Mouse (Mus musculus): ENCODE results near the gene Nmnat2. TPM values are rescaled to one million over a fixed set of nuclear protein-coding genes. Genes with fewer than 3 reads are reported as not detected.

Gene Nmnat2
- polyA plus RNA-seq, 1 experiment from 2014 or later = 0.89 TPM

GRCm38 (mm10) chr1:153085198-153085597, 130.4 kb downstream of the Nmnat2 start:
- H3K36me3 ChIP-seq = no peaks in the 10 kb centered on the region
- H3K27me3 ChIP-seq = no peaks in the 10 kb centered on the region
- H3K4me1 ChIP-seq (replicated peaks) = peaks cover 8% of the 10 kb centered on the region; the same call in 1 of the 2 replicates
- H3K4me3 ChIP-seq = no peak overlapping the region
- no peak overlapping the region for H3K4me2 ChIP-seq
- ATAC-seq (replicated peaks; ENCODE audit: insufficient number of reproducible peaks, insufficient read depth, low FRiP score, low read depth) = no peak
- no peak overlapping the region for H3K27ac ChIP-seq
- no peak overlapping the region for H3K9ac ChIP-seq
- 74% methylated on average over 5 of the region's 5 CpGs for WGBS
- no peaks in the 10 kb centered on the region for H3K9me3 ChIP-seq (replicated peaks)

- H3K4me2 ChIP-seq = no peak overlapping the region
- H3K9ac ChIP-seq = no peak overlapping the region
- H3K36me3 ChIP-seq = no peaks in the 10 kb centered on the region
- H3K27me3 ChIP-seq = no peaks in the 10 kb centered on the region
- peaks cover 20% of the 10 kb centered on the region for H3K4me1 ChIP-seq (replicated peaks)
- ATAC-seq (replicated peaks; ENCODE audit: insufficient number of reproducible peaks, insufficient read depth, low FRiP score, low read depth) = no peak
- H3K27ac ChIP-seq = no peak overlapping the region
- WGBS = 78% methylated on average over 5 of the region's 5 CpGs
- no peaks in the 10 kb centered on the region for H3K9me3 ChIP-seq (replicated peaks)
- H3K4me3 ChIP-seq = no peak overlapping the region
Measured at GRCm38 (mm10) chr1:153087771-153088170, 133.0 kb downstream of the Nmnat2 start.

GRCm38 (mm10) chr1:153090081-153090480, 135.3 kb downstream of the Nmnat2 start:
- WGBS = 63% methylated on average over 2 of the region's 2 CpGs
- no peaks in the 10 kb centered on the region for H3K27me3 ChIP-seq
- H3K9ac ChIP-seq = no peak overlapping the region
- H3K4me3 ChIP-seq = no peak overlapping the region
- peaks cover 12% of the 10 kb centered on the region for H3K4me1 ChIP-seq (replicated peaks)
- no peaks in the 10 kb centered on the region for H3K9me3 ChIP-seq (replicated peaks)
- H3K4me2 ChIP-seq = no peak overlapping the region
- no peak overlapping the region for H3K27ac ChIP-seq
- no peaks in the 10 kb centered on the region for H3K36me3 ChIP-seq
- ATAC-seq (replicated peaks; ENCODE audit: insufficient number of reproducible peaks, insufficient read depth, low FRiP score, low read depth) = no peak

- Histone ChIP-seq H3K36me3 (no peaks in the 10 kb centered on the region), H3K4me1 (replicated peaks) (peaks cover 12% of the 10 kb centered on the region), H3K9me3 (replicated peaks) (no peaks in the 10 kb centered on the region), H3K9ac (no peak overlapping the region), H3K27ac (no peak overlapping the region), H3K4me2 (no peak overlapping the region), H3K4me3 (no peak overlapping the region), H3K27me3 (no peaks in the 10 kb centered on the region)
- ATAC-seq (replicated peaks; ENCODE audit: insufficient number of reproducible peaks, insufficient read depth, low FRiP score, low read depth) = no peak
- 68% methylated on average over 4 of the region's 4 CpGs for WGBS
Measured at GRCm38 (mm10) chr1:153090807-153091206, 136.0 kb downstream of the Nmnat2 start.

GRCm38 (mm10) chr1:153091438-153092236, 136.8 kb downstream of the Nmnat2 start:
- Histone ChIP-seq H3K4me3 (no peak overlapping the region), H3K4me2 (peak overlapping the region; percentile 10; the same call in 1 of the 2 replicates)

GRCm38 (mm10) chr1:153092237-153092975, 137.6 kb downstream of the Nmnat2 start:
- H3K4me2 ChIP-seq = no peak overlapping the region; the same call in 1 of the 2 replicates
- 52% methylated on average over 5 of the region's 5 CpGs for WGBS
- no peak overlapping the region for H3K4me3 ChIP-seq
- no peaks in the 10 kb centered on the region for H3K36me3 ChIP-seq
- H3K9ac ChIP-seq = no peak overlapping the region
- H3K9me3 ChIP-seq (replicated peaks) = no peaks in the 10 kb centered on the region
- ATAC-seq (replicated peaks; ENCODE audit: insufficient number of reproducible peaks, insufficient read depth, low FRiP score, low read depth) = 0 out of 2 replicates have a peak, but pooled peaks have one; percentile 18
- H3K27me3 ChIP-seq = no peaks in the 10 kb centered on the region
- H3K4me1 ChIP-seq (replicated peaks) = peaks cover 21% of the 10 kb centered on the region
- peak overlapping the region; percentile 23 for H3K27ac ChIP-seq

More at GRCm38 (mm10) chr1:153091438-153092236, 136.8 kb downstream of the Nmnat2 start:
- ATAC-seq (replicated peaks; ENCODE audit: insufficient number of reproducible peaks, insufficient read depth, low FRiP score, low read depth) = 0 out of 2 replicates have a peak, but pooled peaks have one; percentile 50
- H3K9me3 ChIP-seq (replicated peaks) = no peaks in the 10 kb centered on the region
- H3K36me3 ChIP-seq = no peaks in the 10 kb centered on the region
- no peak overlapping the region for H3K9ac ChIP-seq
- H3K4me1 ChIP-seq (replicated peaks) = peaks cover 20% of the 10 kb centered on the region
- H3K27ac ChIP-seq = peak overlapping the region; percentile 23
- WGBS = 27% methylated on average over 9 of the region's 9 CpGs
- H3K27me3 ChIP-seq = no peaks in the 10 kb centered on the region

GRCm38 (mm10) chr1:153093172-153093571, 138.4 kb downstream of the Nmnat2 start:
- ATAC-seq (replicated peaks; ENCODE audit: insufficient number of reproducible peaks, insufficient read depth, low FRiP score, low read depth) = no peak
- no peaks in the 10 kb centered on the region for H3K36me3 ChIP-seq
- no peaks in the 10 kb centered on the region for H3K9me3 ChIP-seq (replicated peaks)
- H3K4me2 ChIP-seq = no peak overlapping the region
- H3K9ac ChIP-seq = no peak overlapping the region
- H3K27me3 ChIP-seq = no peaks in the 10 kb centered on the region
- H3K4me1 ChIP-seq (replicated peaks) = peaks cover 21% of the 10 kb centered on the region
- H3K27ac ChIP-seq = no peak overlapping the region
- WGBS = 64% methylated on average over 5 of the region's 5 CpGs
- no peak overlapping the region for H3K4me3 ChIP-seq

GRCm38 (mm10) chr1:153093581-153093980, 138.8 kb downstream of the Nmnat2 start:
- no peak overlapping the region for H3K27ac ChIP-seq
- H3K9ac ChIP-seq = no peak overlapping the region
- H3K4me1 ChIP-seq (replicated peaks) = peaks cover 21% of the 10 kb centered on the region
- no peaks in the 10 kb centered on the region for H3K27me3 ChIP-seq
- no peak overlapping the region for H3K4me3 ChIP-seq
- no peak overlapping the region for H3K4me2 ChIP-seq
- H3K36me3 ChIP-seq = no peaks in the 10 kb centered on the region
- 69% methylated on average over 4 of the region's 4 CpGs for WGBS
- no peak for ATAC-seq (replicated peaks; ENCODE audit: insufficient number of reproducible peaks, insufficient read depth, low FRiP score, low read depth)
- H3K9me3 ChIP-seq (replicated peaks) = no peaks in the 10 kb centered on the region

- 57% methylated on average over 12 of the region's 12 CpGs for WGBS
- H3K27ac ChIP-seq = no peak overlapping the region
- H3K4me3 ChIP-seq = no peak overlapping the region
Measured at GRCm38 (mm10) chr1:153094226-153095076, 139.7 kb downstream of the Nmnat2 start.

GRCm38 (mm10) chr1:153095328-153095727, 140.5 kb downstream of the Nmnat2 start:
- no peak for ATAC-seq (replicated peaks; ENCODE audit: insufficient number of reproducible peaks, insufficient read depth, low FRiP score, low read depth)
- WGBS = 72% methylated on average over 6 of the region's 6 CpGs

More at GRCm38 (mm10) chr1:153094226-153095076, 139.7 kb downstream of the Nmnat2 start:
- H3K4me1 ChIP-seq (replicated peaks) = peaks cover 21% of the 10 kb centered on the region
- no peaks in the 10 kb centered on the region for H3K27me3 ChIP-seq
- H3K9ac ChIP-seq = no peak overlapping the region
- no peaks in the 10 kb centered on the region for H3K9me3 ChIP-seq (replicated peaks)
- H3K36me3 ChIP-seq = no peaks in the 10 kb centered on the region
- no peak overlapping the region for H3K4me2 ChIP-seq
- ATAC-seq (replicated peaks; ENCODE audit: insufficient number of reproducible peaks, insufficient read depth, low FRiP score, low read depth) = no peak

More at GRCm38 (mm10) chr1:153095328-153095727, 140.5 kb downstream of the Nmnat2 start:
- Histone ChIP-seq H3K4me3 (no peak overlapping the region), H3K4me2 (no peak overlapping the region), H3K9ac (no peak overlapping the region), H3K9me3 (replicated peaks) (no peaks in the 10 kb centered on the region), H3K27me3 (no peaks in the 10 kb centered on the region), H3K4me1 (replicated peaks) (peaks cover 21% of the 10 kb centered on the region), H3K36me3 (no peaks in the 10 kb centered on the region), H3K27ac (no peak overlapping the region)
